Mouse (Mus musculus): ENCODE data around the gene Ndufab1. TPM values are rescaled to one million over a fixed set of nuclear protein-coding genes. Genes with fewer than 3 reads are reported as not detected.

Gene Ndufab1
- total and polyA plus RNA-seq, 3 experiments, result 119 to 452 (median 172) TPM

- Histone ChIP-seq H3K4me3 (ENCODE audit: control insufficient read depth in 1 of 2, insufficient read depth in 1 of 2, low read depth in 2 of 2, low read length in 2 of 2) (no peak overlapping the region), H3K36me3 (ENCODE audit: control insufficient read depth in 1 of 2, insufficient read depth in 2 of 2, low read length in 2 of 2) (peaks cover 0 to 12% of the 10 kb centered on the region in 2 experiments; a peak in 2 of 4 replicates), H3K27me3 (ENCODE audit: control insufficient read depth in 1 of 2, insufficient read depth in 2 of 2, low read length in 2 of 2) (no peaks in the 10 kb centered on the region), H3K27ac (ENCODE audit: control insufficient read depth, low read depth, low read length) (no peak overlapping the region), H3K9ac (ENCODE audit: control insufficient read depth, low read depth, low read length, poor library complexity, severe bottlenecking) (no peak overlapping the region), H3K4me1 (ENCODE audit: control insufficient read depth in 1 of 2, insufficient read depth in 2 of 2, low read length in 2 of 2) (no peaks in the 10 kb centered on the region), H3K9me3 (replicated peaks; ENCODE audit: insufficient read depth, low read length) (no peaks in the 10 kb centered on the region), H3K79me2 (ENCODE audit: control insufficient read depth, insufficient read depth, low read length, poor library complexity) (no peaks in the 10 kb centered on the region)
- TF ChIP-seq ZMIZ1 (IDR thresholded peaks at IDR 0.05; ENCODE audit: low read depth, low read length), result no peak
- no peak for TF ChIP-seq UBTF (IDR thresholded peaks at IDR 0.05; ENCODE audit: borderline replicate concordance, insufficient read depth, low read depth, low read length)
- no peak for TF ChIP-seq MEF2A (IDR thresholded peaks at IDR 0.05; ENCODE audit: extremely low read depth, insufficient replicate concordance, low read depth, low read length, poor library complexity, severe bottlenecking)
- TF ChIP-seq TCF12 (IDR thresholded peaks at IDR 0.05; ENCODE audit: low read depth, low read length), result no peak
- no peak for TF ChIP-seq TBP (IDR thresholded peaks at IDR 0.05; ENCODE audit: low read depth, low read length)
- no peak for TF ChIP-seq MYB (IDR thresholded peaks at IDR 0.05; ENCODE audit: low read depth, low read length)
- no peak for TF ChIP-seq E2F4 (IDR thresholded peaks at IDR 0.05; ENCODE audit: borderline replicate concordance, low read depth, low read length)
- TF ChIP-seq SMC3 (IDR thresholded peaks at IDR 0.05; ENCODE audit: low read depth, low read length), result no peak
- TF ChIP-seq MYC (IDR thresholded peaks at IDR 0.05; ENCODE audit: low read depth, low read length), result no peak
- TF ChIP-seq MAZ (IDR thresholded peaks at IDR 0.05; ENCODE audit: low read depth, low read length), result no peak
- no peak for TF ChIP-seq ZC3H11A (IDR thresholded peaks at IDR 0.05; ENCODE audit: low read depth, low read length)
- no peak for TF ChIP-seq CHD2 (IDR thresholded peaks at IDR 0.05; ENCODE audit: low read length)
- no peak for TF ChIP-seq HCFC1 (IDR thresholded peaks at IDR 0.05; ENCODE audit: low read depth, low read length)
- no peak for TF ChIP-seq POLR2A (IDR thresholded peaks at IDR 0.05; ENCODE audit: control insufficient read depth in 1 of 2, insufficient read depth in 1 of 2, low read depth in 1 of 2, low read length in 2 of 2, poor library complexity in 1 of 2)
- TF ChIP-seq ZNF384 (IDR thresholded peaks at IDR 0.05; ENCODE audit: low read depth, low read length), result no peak
- no peak for TF ChIP-seq CHD1 (IDR thresholded peaks at IDR 0.05; ENCODE audit: low read depth, low read length)
- TF ChIP-seq MXI1 (IDR thresholded peaks at IDR 0.05; ENCODE audit: low read depth, low read length), result no peak
- no peak for TF ChIP-seq USF2 (IDR thresholded peaks at IDR 0.05; ENCODE audit: borderline replicate concordance in 1 of 2, insufficient read depth in 1 of 2, low read depth in 1 of 2, low read length in 2 of 2)
- no peak for DNase-seq (ENCODE audit: low read depth, low spot score)
Observed at GRCm38 (mm10) chr7:122079798-122080554, 21.7 kb downstream of the Ndufab1 start.

- H3K27ac ChIP-seq (ENCODE audit: control insufficient read depth, low read depth, low read length), result no peak overlapping the region
- TF ChIP-seq UBTF (IDR thresholded peaks at IDR 0.05; ENCODE audit: borderline replicate concordance, insufficient read depth, low read depth, low read length), result no peak
- no peak for TF ChIP-seq SMC3 (IDR thresholded peaks at IDR 0.05; ENCODE audit: low read depth, low read length)
- TF ChIP-seq POLR2AphosphoS2 (IDR thresholded peaks at IDR 0.05; ENCODE audit: low read length), result no peak
- TF ChIP-seq KAT2A (conservative IDR thresholded peaks at IDR 0.05; ENCODE audit: low read depth, low read length), result no peak
- H3K36me3 ChIP-seq (ENCODE audit: control insufficient read depth in 1 of 2, insufficient read depth in 2 of 2, low read length in 2 of 2), result peaks cover 3 to 25% of the 10 kb centered on the region in 2 experiments; a peak in 3 of 4 replicates
- H3K4me3 ChIP-seq (ENCODE audit: control insufficient read depth in 1 of 2, insufficient read depth in 1 of 2, low read depth in 2 of 2, low read length in 2 of 2), result no peak overlapping the region
- H3K4me1 ChIP-seq (ENCODE audit: control insufficient read depth in 1 of 2, insufficient read depth in 2 of 2, low read length in 2 of 2), result no peaks in the 10 kb centered on the region
- DNase-seq (ENCODE audit: low read depth, low spot score), result no peak
- no peak overlapping the region for H3K9ac ChIP-seq (ENCODE audit: control insufficient read depth, low read depth, low read length, poor library complexity, severe bottlenecking)
- peaks cover 10% of the 10 kb centered on the region for H3K79me2 ChIP-seq (ENCODE audit: control insufficient read depth, insufficient read depth, low read length, poor library complexity)
- H3K9me3 ChIP-seq (replicated peaks; ENCODE audit: insufficient read depth, low read length), result no peaks in the 10 kb centered on the region
- no peaks in the 10 kb centered on the region for H3K27me3 ChIP-seq (ENCODE audit: control insufficient read depth in 1 of 2, insufficient read depth in 2 of 2, low read length in 2 of 2)
Observed at GRCm38 (mm10) chr7:122074374-122074773, 27.3 kb downstream of the Ndufab1 start.
